Comparison of ENCODE assay signal across 8 mouse cellular contexts in the genomic region with DNA sequence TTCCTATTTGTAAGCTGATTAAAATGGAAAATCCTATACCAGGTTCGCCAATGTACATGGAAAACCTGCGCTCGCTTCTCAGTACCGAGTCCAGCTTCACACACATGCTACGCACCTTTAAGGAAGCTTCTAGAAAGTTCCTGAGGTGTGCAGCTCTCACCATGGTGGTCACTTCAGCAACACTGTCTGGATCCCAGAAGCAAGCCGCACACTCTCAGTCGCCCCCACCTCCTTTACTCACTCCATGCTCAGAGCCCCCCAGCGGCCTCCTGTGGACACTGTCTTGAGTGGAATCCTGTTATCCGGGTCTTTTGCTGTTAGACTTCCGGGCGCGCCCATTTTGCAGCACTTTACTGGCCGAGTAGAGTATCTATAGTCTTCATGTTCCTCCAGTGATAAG. TPM values are rescaled to one million over a fixed set of nuclear protein-coding genes. Genes with fewer than 3 reads are reported as not detected.
DNase-seq lines count a peak whose midpoint lies in the region; ATAC-seq and TF ChIP-seq lines count a peak whose summit lies in the region.

Gene Dact2 (minus strand): TSS at position 244 of the 400 bp plus-strand sequence.

- peaks cover 25% of the 10 kb centered on the region for H3K27me3 ChIP-seq in hindbrain, embryonic 15.5 days
- peaks cover 68% of the 10 kb centered on the region for H3K27me3 ChIP-seq in limb, embryonic 12.5 days
- peaks cover 49% of the 10 kb centered on the region for H3K27me3 ChIP-seq in neural tube, embryonic 11.5 days (ENCODE audit: control insufficient read depth, insufficient read depth, low read length)

- intact Hi-C loops in heart, postnatal 25 days (cut with DNase I) = loop anchor here (10.0 kb wide), 1 partner anchor 369 kb away; no protein-coding TSS in a partner anchor

- H3K4me1 ChIP-seq in embryonic fibroblast, embryonic 13.5 days (ENCODE audit: control insufficient read depth, insufficient read depth, low read length) = 0 out of 2 replicates have a peak, but pooled peaks cover 3% of the 10 kb centered on the region
- peaks cover 35% of the 10 kb centered on the region for H3K4me1 ChIP-seq in hindbrain, embryonic 15.5 days (replicated peaks)
- peaks cover 42% of the 10 kb centered on the region for H3K4me1 ChIP-seq in limb, embryonic 12.5 days (replicated peaks)
- H3K4me1 ChIP-seq in neural tube, embryonic 11.5 days (ENCODE audit: control insufficient read depth, insufficient read depth, low read length) = peaks cover 7% of the 10 kb centered on the region; the same call in 1 of the 2 replicates

- DNase-seq in heart, adult 11 months = peak; percentile 90
- no peak for DNase-seq in heart, postnatal 25 days (ENCODE audit: low spot score)
- no peak for DNase-seq in neural tube, embryonic 11.5 days (ENCODE audit: low spot score)
- no peak for DNase-seq in gastrocnemius, postnatal 25 days

- H3K27ac ChIP-seq in embryonic fibroblast, embryonic 13.5 days (ENCODE audit: insufficient read depth, low read length) = no peak within 1 kb of the TSS
- peak within 1 kb of the TSS; percentile 61 for H3K27ac ChIP-seq in hindbrain, embryonic 15.5 days (replicated peaks)
- H3K27ac ChIP-seq in limb, embryonic 12.5 days = 0 out of 2 replicates have a peak within 1 kb of the TSS, but pooled peaks have one; percentile 12
- H3K27ac ChIP-seq in neural tube, embryonic 11.5 days (ENCODE audit: low read depth, low read length) = no peak within 1 kb of the TSS

- H3K4me3 ChIP-seq in embryonic fibroblast, embryonic 13.5 days (ENCODE audit: insufficient read depth, low read length) = peak within 1 kb of the TSS; percentile 37
- H3K4me3 ChIP-seq in hindbrain, embryonic 15.5 days = peak within 1 kb of the TSS; percentile 64
- H3K4me3 ChIP-seq in limb, embryonic 12.5 days (replicated peaks) = peak within 1 kb of the TSS; percentile 69
- H3K4me3 ChIP-seq in neural tube, embryonic 11.5 days (ENCODE audit: low read depth, low read length) = peak within 1 kb of the TSS; percentile 47

- peak within 1 kb of the TSS; percentile 88 for H3K4me2 ChIP-seq in hindbrain, embryonic 15.5 days
- peak within 1 kb of the TSS; percentile 93 for H3K4me2 ChIP-seq in limb, embryonic 12.5 days
- H3K4me2 ChIP-seq in neural tube, embryonic 11.5 days (ENCODE audit: low read depth) = peak within 1 kb of the TSS; percentile 92

- no peaks in the 10 kb centered on the region for H3K36me3 ChIP-seq in hindbrain, embryonic 15.5 days
- no peaks in the 10 kb centered on the region for H3K36me3 ChIP-seq in limb, embryonic 12.5 days
- no peaks in the 10 kb centered on the region for H3K36me3 ChIP-seq in neural tube, embryonic 11.5 days (ENCODE audit: control insufficient read depth, insufficient read depth, low read length)

- no peak for TF ChIP-seq CTCF in embryonic fibroblast, embryonic 13.5 days (IDR thresholded peaks at IDR 0.05; ENCODE audit: borderline replicate concordance, insufficient read depth, low read length)

- 47% methylated on average over 13 of the region's 13 CpGs for WGBS in hindbrain, embryonic 15.5 days
- 47% methylated on average over 13 of the region's 13 CpGs for WGBS in limb, embryonic 12.5 days
- WGBS in neural tube, embryonic 11.5 days = 48% methylated on average over 13 of the region's 13 CpGs

- no peaks in the 10 kb centered on the region for H3K9me3 ChIP-seq in hindbrain, embryonic 15.5 days
- H3K9me3 ChIP-seq in limb, embryonic 12.5 days = no peaks in the 10 kb centered on the region
- H3K9me3 ChIP-seq in neural tube, embryonic 11.5 days (ENCODE audit: control insufficient read depth, low read length) = no peaks in the 10 kb centered on the region

- no peak for TF ChIP-seq POLR2A in embryonic fibroblast, embryonic 13.5 days (IDR thresholded peaks at IDR 0.05; ENCODE audit: low read depth, low read length)

- ATAC-seq in hindbrain, embryonic 15.5 days (ENCODE audit: low FRiP score, low read depth) = peak; percentile 42; the same call in 1 of the 2 replicates
- ATAC-seq in limb, embryonic 12.5 days (ENCODE audit: insufficient number of reproducible peaks, insufficient read depth, low FRiP score, low TSS enrichment, low read depth) = no peak
- no peak for ATAC-seq in neural tube, embryonic 11.5 days (ENCODE audit: insufficient read depth, low FRiP score, low TSS enrichment)
- no peak for ATAC-seq in megakaryocyte-erythroid progenitor cell, adult 5-6 weeks (replicated peaks; ENCODE audit: low FRiP score, low TSS enrichment, poor library complexity, severe bottlenecking)

- H3K9ac ChIP-seq in hindbrain, embryonic 15.5 days = peak within 1 kb of the TSS; percentile 73
- peak within 1 kb of the TSS; percentile 67 for H3K9ac ChIP-seq in limb, embryonic 12.5 days (replicated peaks)
- peak within 1 kb of the TSS; percentile 52 for H3K9ac ChIP-seq in neural tube, embryonic 11.5 days (ENCODE audit: low read length)

RNA-seq across cellular contexts. Expression of gene Dact2, which starts in this region (rescaled TPM):
- 1 to 10 TPM in 1 of 2 experiments, under 1 TPM in 1; 0.92 to 1.8 TPM for total RNA-seq in heart, postnatal 25 days (2021)
- 0.49 and 0.70 TPM in 2 replicates for polyA plus RNA-seq in embryonic fibroblast, embryonic 13.5 days (2011; ENCODE audit: insufficient read length, low read depth, missing spikeins)
- polyA plus RNA-seq in hindbrain, embryonic 15.5 days (2015; fragmentation: Nextera tagmentation; extraction: Ambion mirVana) = 2.0 and 2.4 TPM in 2 replicates
- 0.92 and 1.1 TPM in 2 replicates for polyA plus RNA-seq in limb, embryonic 12.5 days (2016; fragmentation: Nextera tagmentation; extraction: Ambion mirVana)
- 1.1 and 1.4 TPM in 2 replicates for polyA plus RNA-seq in neural tube, embryonic 11.5 days (2014; fragmentation: Nextera tagmentation; extraction: Ambion mirVana)
- total RNA-seq in megakaryocyte-erythroid progenitor cell, adult 5-6 weeks (2014; fragmentation: Nextera tagmentation) = not detected in 2 replicates
- total RNA-seq in megakaryocyte-erythroid progenitor cell, adult 5-6 weeks (2017) = not detected in 2 replicates
- 1 to 10 TPM; 2.9 to 3.3 TPM for total RNA-seq in gastrocnemius, postnatal 25 days (2021)

Comparison
In these comparisons a context has a peak if more than half of its experiments do, and no peak if none do; other contexts are left out.
1. H3K27ac ChIP-seq: peak in hindbrain, embryonic 15.5 days (single experiment) and limb, embryonic 12.5 days (single experiment); none in embryonic fibroblast, embryonic 13.5 days (single experiment) and neural tube, embryonic 11.5 days (single experiment).
2. Peak in every context shown above with its lines, with median percentiles within 50 percentile points of each other: H3K4me3 ChIP-seq, H3K4me2 ChIP-seq and H3K9ac ChIP-seq.